ENCODE assay signal across 13 mouse cellular contexts in the genomic region with DNA sequence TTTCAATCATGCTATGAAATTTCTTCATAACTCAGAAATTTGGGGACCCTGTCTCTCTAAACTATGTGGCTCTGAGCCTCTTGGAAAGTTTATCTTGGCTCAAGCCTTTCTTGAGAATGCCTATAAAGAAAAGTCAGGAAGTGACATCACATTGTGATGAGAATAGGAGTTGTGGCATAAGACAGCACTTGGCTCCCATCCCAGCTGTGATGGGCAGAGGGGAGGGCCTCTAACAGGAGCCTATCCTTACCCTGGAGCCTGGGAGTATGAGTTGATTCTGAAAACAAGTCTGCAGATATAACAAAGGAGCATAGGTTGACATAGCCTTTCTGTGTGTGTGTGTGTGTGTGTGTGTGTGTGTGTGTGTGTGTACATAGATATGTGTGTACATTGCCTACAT.
DNase-seq lines count a peak whose midpoint lies in the region; ATAC-seq lines count a peak whose summit lies in the region.
"Had no signal": no experiment of that assay in that cellular context is flagged by ENCODE, and none has a peak within 500 bp of the region (broad histone marks: within the 10 kb centered on the region; RNA-seq: fewer than 3 reads in every experiment).

No protein-coding gene starts in this region.

- DNase-seq in adrenal gland, postnatal 10 days = peak; percentile 13
- no peak for DNase-seq in adrenal gland, adult 8-10 months
- DNase-seq in midbrain, embryonic 11.5 days (ENCODE audit: low spot score, missing footprints) = peak; percentile 39
- DNase-seq in kidney, postnatal 36 days = peak; percentile 35 to 64
- DNase-seq in gastrocnemius, postnatal 25 days = no peak
- DNase-seq in frontal cortex, adult 2 months (ENCODE audit: extremely low spot score in 1 of 2, low spot score in 1 of 2) = no peak
- DNase-seq: cerebellum, postnatal 25 days; gastrocnemius, adult 2 months; thymus, adult 2 months had no signal

- H3K4me1 ChIP-seq in midbrain, embryonic 11.5 days (ENCODE audit: control insufficient read depth, insufficient read depth, low read length) = peaks cover 11% of the 10 kb centered on the region
- H3K4me1 ChIP-seq in midbrain, embryonic 13.5 days (replicated peaks) = peaks cover 12% of the 10 kb centered on the region

- H3K4me3 ChIP-seq in midbrain, embryonic 11.5 days (ENCODE audit: low read depth, low read length) = no peak overlapping the region
- H3K4me3 ChIP-seq in midbrain, embryonic 13.5 days (replicated peaks) = no peak overlapping the region
- H3K4me3 ChIP-seq: gastrocnemius, adult 2 months; neural tube, embryonic 15.5 days had no signal

- ATAC-seq in midbrain, embryonic 11.5 days (ENCODE audit: low FRiP score) = no peak
- ATAC-seq in midbrain, embryonic 13.5 days = no peak
- ATAC-seq in granulocyte monocyte progenitor cell, adult 5-6 weeks (replicated peaks; ENCODE audit: poor library complexity, severe bottlenecking) = no peak

- no peaks in the 10 kb centered on the region for H3K27me3 ChIP-seq in midbrain, embryonic 11.5 days (ENCODE audit: control insufficient read depth, insufficient read depth, low read length)
- H3K27me3 ChIP-seq in midbrain, embryonic 13.5 days = peaks cover 9% of the 10 kb centered on the region
- H3K27me3 ChIP-seq: neural tube, embryonic 15.5 days had no signal

- H3K4me2 ChIP-seq in midbrain, embryonic 11.5 days = no peak overlapping the region
- H3K4me2 ChIP-seq in midbrain, embryonic 13.5 days (replicated peaks) = no peak overlapping the region
- H3K4me2 ChIP-seq: hindbrain, embryonic 14.5 days; neural tube, embryonic 15.5 days had no signal

- H3K27ac ChIP-seq in midbrain, embryonic 11.5 days (ENCODE audit: low read depth, low read length) = no peak overlapping the region
- H3K27ac ChIP-seq in midbrain, embryonic 13.5 days = no peak overlapping the region
- H3K27ac ChIP-seq: gastrocnemius, adult 2 months; hindbrain, embryonic 14.5 days; neural tube, embryonic 15.5 days had no signal

- H3K9me3 ChIP-seq in midbrain, embryonic 11.5 days (ENCODE audit: control insufficient read depth, low read length) = no peaks in the 10 kb centered on the region
- H3K9me3 ChIP-seq in midbrain, embryonic 13.5 days = no peaks in the 10 kb centered on the region
- H3K9me3 ChIP-seq: neural tube, embryonic 15.5 days had no signal

- H3K36me3 ChIP-seq in midbrain, embryonic 11.5 days (ENCODE audit: control insufficient read depth, insufficient read depth, low read length) = no peaks in the 10 kb centered on the region
- no peaks in the 10 kb centered on the region for H3K36me3 ChIP-seq in midbrain, embryonic 13.5 days
- H3K36me3 ChIP-seq: neural tube, embryonic 15.5 days had no signal

- H3K9ac ChIP-seq in midbrain, embryonic 11.5 days (ENCODE audit: low read length) = no peak overlapping the region
- H3K9ac ChIP-seq in midbrain, embryonic 13.5 days (replicated peaks) = no peak overlapping the region
- H3K9ac ChIP-seq: hindbrain, embryonic 14.5 days; neural tube, embryonic 15.5 days had no signal

Comparison
In these comparisons a context has a peak if more than half of its experiments do, and no peak if none do; other contexts are left out.
1. DNase-seq: peak in adrenal gland, postnatal 10 days (single experiment), midbrain, embryonic 11.5 days (single experiment) and kidney, postnatal 36 days (2 of 2); none in adrenal gland, adult 8-10 months (single experiment), gastrocnemius, postnatal 25 days (single experiment) and frontal cortex, adult 2 months (0 of 2).